Mouse (Mus musculus): ENCODE measurements around the gene U2af1.
"Not testable (repeated sequence)": the region's sequence is repeated elsewhere in the genome, so short reads cannot be mapped to it uniquely, and the experiment has no call there.

Gene U2af1

GRCm38 (mm10) chr17:31658468-31659185 lies at the start of gene U2af1:
Gene U2af1, minus strand, starts transcription at chr17:31658892.
- peak; percentile 96 to 97 for DNase-seq (ENCODE audit: low spot score in 2 of 2)

GRCm38 (mm10) chr17:31705271-31706020 lies 46.8 kb upstream of the U2af1 start:
- no peak for DNase-seq (ENCODE audit: low spot score in 2 of 2)

GRCm38 (mm10) chr17:31703276-31703980 lies 44.7 kb upstream of the U2af1 start:
- DNase-seq (ENCODE audit: low spot score in 2 of 2): no peak

- DNase-seq (ENCODE audit: low spot score in 2 of 2): no peak
These were observed 39.7 kb upstream of the U2af1 start for GRCm38 (mm10) chr17:31698347-31698746.

- not testable (repeated sequence) for DNase-seq (ENCODE audit: low spot score in 2 of 2)
These were observed 36.7 kb upstream of the U2af1 start for GRCm38 (mm10) chr17:31695356-31695755.

- DNase-seq (ENCODE audit: low spot score in 2 of 2): no peak
These were observed 36.3 kb upstream of the U2af1 start for GRCm38 (mm10) chr17:31694949-31695348.

GRCm38 (mm10) chr17:31694023-31694376 lies 35.3 kb upstream of the U2af1 start:
- no peak for DNase-seq (ENCODE audit: low spot score in 2 of 2)

GRCm38 (mm10) chr17:31693330-31694022 lies 34.8 kb upstream of the U2af1 start:
- DNase-seq (ENCODE audit: low spot score in 2 of 2): peak; percentile 52 to 73

- DNase-seq (ENCODE audit: low spot score in 2 of 2): no peak
These were observed 34.2 kb upstream of the U2af1 start for GRCm38 (mm10) chr17:31692918-31693317.

- DNase-seq (ENCODE audit: low spot score in 2 of 2): no peak
These were observed 30.9 kb upstream of the U2af1 start for GRCm38 (mm10) chr17:31689606-31690005.

GRCm38 (mm10) chr17:31688112-31688511 lies 29.4 kb upstream of the U2af1 start:
- no peak for DNase-seq (ENCODE audit: low spot score in 2 of 2)

- no peak for DNase-seq (ENCODE audit: low spot score in 2 of 2)
These were observed 27.5 kb upstream of the U2af1 start for GRCm38 (mm10) chr17:31686225-31686564.

- peak; percentile 55 to 76 for DNase-seq (ENCODE audit: low spot score in 2 of 2)
These were observed 27.0 kb upstream of the U2af1 start for GRCm38 (mm10) chr17:31685514-31686224.

GRCm38 (mm10) chr17:31680450-31680849 lies 21.8 kb upstream of the U2af1 start:
- DNase-seq (ENCODE audit: low spot score in 2 of 2): no peak

GRCm38 (mm10) chr17:31677507-31677906 lies 18.8 kb upstream of the U2af1 start, which contains the start of gene Cryaa:
Gene Cryaa, plus strand, starts transcription at chr17:31677807.
- no peak for DNase-seq (ENCODE audit: low spot score in 2 of 2)

- DNase-seq (ENCODE audit: low spot score in 2 of 2): no peak
These were observed 15.7 kb upstream of the U2af1 start for GRCm38 (mm10) chr17:31674426-31674825.

- DNase-seq (ENCODE audit: low spot score in 2 of 2): no peak
These were observed 13.6 kb upstream of the U2af1 start for GRCm38 (mm10) chr17:31672279-31672678.

GRCm38 (mm10) chr17:31671698-31672097 lies 13.0 kb upstream of the U2af1 start:
- DNase-seq (ENCODE audit: low spot score in 2 of 2): no peak

GRCm38 (mm10) chr17:31670163-31670562 lies 11.5 kb upstream of the U2af1 start:
- no peak for DNase-seq (ENCODE audit: low spot score in 2 of 2)

GRCm38 (mm10) chr17:31668306-31668705 lies 9.6 kb upstream of the U2af1 start:
- no peak for DNase-seq (ENCODE audit: low spot score in 2 of 2)

GRCm38 (mm10) chr17:31664760-31665159 lies 6.1 kb upstream of the U2af1 start:
- DNase-seq (ENCODE audit: low spot score in 2 of 2): peak; percentile 67 to 79
